11 mouse cellular contexts compared by ENCODE assay signal in genomic region chr17:8986551-8986950, GRCm38 (mm10). TPM values are rescaled to one million over a fixed set of nuclear protein-coding genes. Genes with fewer than 3 reads are reported as not detected.
DNase-seq lines count a peak whose midpoint lies in the region; ATAC-seq and TF ChIP-seq lines count a peak whose summit lies in the region.
"Had no signal": no experiment of that assay in that cellular context is flagged by ENCODE, and none has a peak within 500 bp of the region (broad histone marks: within the 10 kb centered on the region; RNA-seq: fewer than 3 reads in every experiment).

No protein-coding gene starts in this region.

- no peaks in the 10 kb centered on the region for H3K36me3 ChIP-seq in kidney, embryonic 15.5 days
- no peaks in the 10 kb centered on the region for H3K36me3 ChIP-seq in kidney, adult 2 months (ENCODE audit: control insufficient read depth, insufficient read depth, low read length)

- no peak overlapping the region for H3K9ac ChIP-seq in kidney, embryonic 15.5 days
- H3K9ac ChIP-seq: neural tube, embryonic 15.5 days had no signal

- no peak overlapping the region for H3K4me3 ChIP-seq in kidney, embryonic 15.5 days (replicated peaks)
- H3K4me3 ChIP-seq in kidney, adult 2 months (ENCODE audit: insufficient read depth, low read depth, low read length) = no peak overlapping the region
- H3K4me3 ChIP-seq: neural tube, embryonic 15.5 days had no signal

- no peaks in the 10 kb centered on the region for H3K9me3 ChIP-seq in kidney, embryonic 15.5 days (replicated peaks)
- H3K9me3 ChIP-seq: neural tube, embryonic 15.5 days had no signal

- DNase-seq in cerebellum, postnatal 14 days = peak; percentile 30 to 44
- DNase-seq in cerebellum, adult 9-11 months = no peak
- DNase-seq in right cerebral cortex, adult 18-20 months = peak; percentile 75
- DNase-seq in right cerebral cortex, postnatal 4 days = no peak
- peak; percentile 37 to 58 for DNase-seq in layer of hippocampus, postnatal 36 days
- peak; percentile 80 for DNase-seq in telencephalon, adult 2 months (ENCODE audit: low read depth, low spot score)
- no peak for DNase-seq in kidney, adult 2 months
- DNase-seq: adrenal gland, postnatal 36 days had no signal

- TF ChIP-seq CTCF in kidney, adult 2 months (conservative IDR thresholded peaks at IDR 0.05; ENCODE audit: insufficient read depth, insufficient read length, low read depth, low read length) = no peak

- no peak overlapping the region for H3K27ac ChIP-seq in kidney, embryonic 15.5 days
- no peak overlapping the region for H3K27ac ChIP-seq in kidney, adult 2 months (ENCODE audit: insufficient read depth, low read depth, low read length)
- H3K27ac ChIP-seq: neural tube, embryonic 15.5 days; stomach, postnatal 0 days had no signal

- no peak for ATAC-seq in kidney, embryonic 15.5 days (replicated peaks; ENCODE audit: low FRiP score)

- 56% methylated on average over 2 of the region's 2 CpGs for WGBS in kidney, embryonic 15.5 days
- whole genome bisulfite sequencing in kidney, adult 2 months = 62% methylated on average over 2 of the region's 2 CpGs

- H3K4me1 ChIP-seq in kidney, embryonic 15.5 days = peaks cover 15% of the 10 kb centered on the region
- peaks cover 5% of the 10 kb centered on the region; the same call in 1 of the 2 replicates for H3K4me1 ChIP-seq in kidney, adult 2 months (ENCODE audit: control insufficient read depth, insufficient read depth, low read length)

- no peak for TF ChIP-seq POLR2A in kidney, adult 2 months (IDR thresholded peaks at IDR 0.05; ENCODE audit: low read depth, low read length)

- no peaks in the 10 kb centered on the region for H3K27me3 ChIP-seq in kidney, embryonic 15.5 days
- H3K27me3 ChIP-seq in kidney, adult 2 months (replicated peaks; ENCODE audit: control insufficient read depth, insufficient read depth, low read length) = no peaks in the 10 kb centered on the region
- H3K27me3 ChIP-seq: neural tube, embryonic 15.5 days had no signal

- H3K4me2 ChIP-seq in kidney, embryonic 15.5 days = no peak overlapping the region
- H3K4me2 ChIP-seq: neural tube, embryonic 15.5 days had no signal

RNA-seq across cellular contexts. Expression of gene 1700010I14Rik, which starts 1.6 kb away (rescaled TPM):
- 1 to 10 TPM; 1.4 to 2.0 TPM for total RNA-seq in layer of hippocampus, postnatal 36 days (2021)
- 2.1 and 2.3 TPM in 2 replicates for polyA plus RNA-seq in kidney, embryonic 15.5 days (2015; fragmentation: Nextera tagmentation; extraction: Ambion mirVana)
- polyA plus RNA-seq in kidney, adult 2 months (2012; rRNA removed) = 0.46 and 0.59 TPM in 2 replicates

Comparison
In these comparisons a context has a peak if more than half of its experiments do, and no peak if none do; other contexts are left out.
1. DNase-seq: peak in cerebellum, postnatal 14 days (2 of 2), right cerebral cortex, adult 18-20 months (single experiment), layer of hippocampus, postnatal 36 days (2 of 2) and telencephalon, adult 2 months (single experiment); none in cerebellum, adult 9-11 months (single experiment), right cerebral cortex, postnatal 4 days (single experiment) and kidney, adult 2 months (single experiment).